Mouse (Mus musculus): Measurements from ENCODE around the gene Aspa.
"Not testable (repeated sequence)": the region's sequence is repeated elsewhere in the genome, so short reads cannot be mapped to it uniquely, and the experiment has no call there.

Gene Aspa

DNA sequence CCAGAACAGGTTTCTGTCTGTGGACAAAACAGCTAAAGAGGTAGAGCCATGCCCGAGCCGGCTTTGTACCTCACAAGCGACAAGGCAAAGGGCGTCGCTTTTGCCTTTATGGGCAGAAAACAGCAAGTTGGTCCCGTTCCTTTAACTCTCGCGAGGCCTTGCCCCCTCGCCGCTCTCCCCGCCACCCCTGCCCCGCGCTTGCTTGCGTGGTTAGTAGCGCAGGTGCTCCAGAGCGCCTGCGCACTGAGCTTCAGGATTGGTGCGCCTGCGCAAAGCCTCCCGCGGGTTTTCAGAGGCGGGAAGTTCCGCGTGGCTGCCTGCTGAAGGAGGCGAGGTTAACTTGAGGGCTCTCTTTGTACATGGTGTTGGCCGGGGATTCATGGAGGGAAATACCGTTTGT lies at the start of gene Aspa, which contains the start of the genes Gm49340 and Spata22:
Gene Aspa (minus strand): TSS at position 155 of the 400 bp plus-strand sequence.
Gene Gm49340 (plus strand): TSS at position 300 of the 400 bp plus-strand sequence.
Gene Spata22 (plus strand): TSS at position 300 of the 400 bp plus-strand sequence.
- no peak for DNase-seq

GRCm38 (mm10) chr11:73370946-73371345 lies 41.5 kb upstream of the Aspa start, which contains the start of gene Olfr376:
Gene Olfr376, plus strand, starts transcription at chr11:73371246.
- DNase-seq: no peak

- no peak for DNase-seq
Observed at GRCm38 (mm10) chr11:73350483-73350882, 21.1 kb upstream of the Aspa start, which contains the start of gene Olfr20. Gene Olfr20, plus strand, starts transcription at chr11:73350783.

GRCm38 (mm10) chr11:73336919-73337318 lies 7.5 kb upstream of the Aspa start:
- no peak for DNase-seq

- no peak for DNase-seq
Observed at GRCm38 (mm10) chr11:73333357-73333756, 4.0 kb upstream of the Aspa start.

GRCm38 (mm10) chr11:73327361-73327760 lies 2.0 kb downstream of the Aspa start:
- DNase-seq: no peak

- peak; percentile 80 for DNase-seq
Observed at GRCm38 (mm10) chr11:73326485-73326886, 2.9 kb downstream of the Aspa start.

DNA sequence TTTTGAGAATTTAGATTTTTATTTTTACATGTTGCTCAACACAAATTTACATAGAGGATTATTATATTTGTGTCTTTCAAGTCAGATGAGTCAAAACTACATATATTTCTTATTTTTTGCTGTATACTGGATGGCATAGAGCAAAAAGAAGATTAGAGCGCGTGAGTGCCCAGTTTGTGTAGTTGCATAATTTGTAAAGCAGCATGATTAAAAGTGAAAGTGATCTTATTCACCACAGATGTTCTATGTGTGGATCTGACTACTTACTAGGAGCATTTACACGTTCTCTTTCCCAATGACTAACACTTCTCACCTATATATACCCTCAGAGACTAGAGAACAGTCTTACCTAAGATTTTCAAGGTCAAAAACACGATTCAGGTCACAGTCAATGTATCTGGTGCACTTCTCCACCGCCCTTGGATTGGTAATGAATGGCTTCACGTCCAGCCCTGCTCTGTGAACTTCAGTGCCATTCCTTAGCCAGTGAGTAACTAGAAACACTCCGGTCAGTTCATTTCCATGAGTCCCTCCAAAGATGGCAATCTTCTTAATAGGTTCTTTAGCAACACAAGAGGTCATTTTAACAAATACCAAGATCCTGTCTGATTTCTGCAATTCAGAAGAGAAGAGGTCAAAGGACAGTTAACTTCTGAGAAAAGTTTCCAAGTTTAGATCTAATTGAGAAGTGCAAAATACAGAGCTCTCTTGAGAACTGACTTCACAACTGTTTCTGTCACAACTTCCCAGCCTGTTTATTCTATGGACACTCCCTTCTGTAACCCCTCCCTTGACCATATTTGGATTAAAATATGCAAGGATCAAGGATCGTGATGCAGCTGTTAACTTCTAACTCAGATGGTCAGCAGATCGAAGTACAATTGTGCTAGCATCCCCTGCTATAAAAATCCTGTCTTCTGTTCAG lies 5.2 kb downstream of the Aspa start:
- DNase-seq: peak; percentile 56

DNA sequence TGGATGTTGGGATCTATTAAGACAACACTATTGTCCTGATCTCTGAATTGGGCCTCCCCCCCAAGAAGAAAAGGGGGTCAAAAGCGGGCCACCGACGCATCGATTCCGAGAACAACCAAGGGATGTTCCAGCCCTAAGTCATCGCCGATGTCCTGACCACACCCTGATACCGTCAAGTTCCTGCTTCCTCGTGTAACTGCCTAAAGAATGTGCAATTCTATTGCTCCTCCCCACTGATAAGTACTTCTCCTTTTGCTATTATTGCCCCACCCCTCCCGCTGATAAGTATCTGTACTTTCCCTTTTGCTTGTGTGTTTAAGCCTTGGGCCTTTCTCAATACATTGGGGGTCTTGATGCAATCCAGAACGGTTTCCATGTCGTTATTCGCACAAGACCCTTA lies 8.3 kb downstream of the Aspa start:
- not testable (repeated sequence) for DNase-seq

GRCm38 (mm10) chr11:73318581-73318980 lies 10.8 kb downstream of the Aspa start:
- DNase-seq: not testable (repeated sequence)

DNA sequence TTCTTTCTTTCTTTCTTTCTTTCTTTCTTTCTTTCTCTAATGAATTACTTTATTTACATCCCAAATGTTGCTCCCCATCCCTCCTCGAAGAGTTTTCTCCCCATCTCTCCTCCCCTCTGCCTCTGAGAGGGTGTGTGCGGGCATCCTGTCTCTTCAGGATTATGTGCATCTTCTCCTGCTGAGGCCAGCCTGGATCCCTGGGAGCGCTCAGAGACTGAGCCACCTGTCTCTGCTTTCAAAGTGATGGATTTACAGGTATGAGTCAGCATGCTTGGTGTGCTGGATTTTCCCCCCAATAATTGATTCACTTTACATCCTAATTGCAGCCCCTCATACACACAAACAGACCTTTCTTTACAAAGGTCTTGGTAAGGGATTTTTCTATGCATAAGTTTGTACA lies 13.4 kb downstream of the Aspa start:
- no peak for DNase-seq

- no peak for DNase-seq
Observed at GRCm38 (mm10) chr11:73303123-73303522, 26.3 kb downstream of the Aspa start.

DNA sequence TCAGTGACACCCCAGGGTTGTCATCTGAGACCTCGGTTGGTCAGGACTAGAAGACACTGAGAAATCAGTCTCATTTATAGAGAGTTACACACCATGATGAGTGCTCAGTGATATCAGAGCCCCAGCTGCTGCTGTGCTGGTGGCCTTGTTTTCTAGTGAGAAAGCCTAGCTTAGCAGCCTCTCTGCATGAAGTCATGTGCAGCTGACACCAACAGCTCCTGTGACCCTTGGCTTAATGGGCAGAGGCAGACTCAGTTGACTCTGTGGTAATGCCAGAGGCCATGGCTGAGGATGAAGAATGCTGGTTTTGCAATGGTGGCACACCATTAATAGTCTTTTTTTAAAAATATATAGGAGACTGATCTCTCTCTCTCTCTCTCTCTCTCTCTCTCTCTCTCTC lies 39.8 kb downstream of the Aspa start:
- no peak for DNase-seq

DNA sequence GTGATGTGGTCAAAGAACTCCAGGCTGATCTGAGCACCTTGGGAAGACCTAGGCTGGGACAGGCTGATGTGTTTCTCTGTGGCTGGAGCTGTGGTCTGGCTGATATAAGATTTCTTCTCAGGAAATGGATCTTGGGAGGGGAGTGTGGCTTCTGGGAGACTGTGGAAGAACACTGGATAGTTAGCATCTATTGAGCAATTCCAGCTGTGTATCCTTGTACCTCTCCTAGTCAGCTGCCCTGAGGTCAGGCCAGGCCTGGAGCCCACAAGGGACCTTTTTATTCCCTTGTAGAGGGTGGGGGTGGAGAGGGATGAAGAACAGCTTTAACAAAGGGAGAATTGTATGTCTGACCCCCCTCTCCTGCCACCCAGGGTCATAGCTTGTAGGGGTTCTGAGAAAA lies 45.0 kb downstream of the Aspa start:
- no peak for DNase-seq

DNA sequence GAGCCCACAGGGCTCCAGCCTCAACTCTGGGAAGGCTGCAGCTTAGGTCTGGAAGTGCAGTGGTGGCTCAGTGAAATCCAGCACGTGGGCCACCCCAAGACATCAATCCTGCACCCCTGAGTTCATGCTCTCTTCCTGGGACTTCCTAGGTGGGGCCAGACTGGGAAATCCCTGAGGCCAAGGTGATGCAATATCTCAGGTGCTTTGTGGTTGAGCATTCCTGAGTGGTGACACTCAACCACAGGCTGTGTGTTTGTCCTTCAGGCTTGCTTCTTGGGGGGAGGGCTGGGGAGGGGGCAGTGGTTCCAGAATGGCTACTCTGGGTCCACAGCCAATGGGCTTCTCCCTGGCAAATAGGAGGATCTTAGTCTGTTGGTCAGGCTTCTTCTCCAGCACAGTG lies 45.5 kb downstream of the Aspa start:
- DNase-seq: no peak

- peak; percentile 58 for DNase-seq
Observed at GRCm38 (mm10) chr11:73283369-73283768, 46.0 kb downstream of the Aspa start.

GRCm38 (mm10) chr11:73281528-73282027 lies 47.8 kb downstream of the Aspa start:
- DNase-seq: peak; percentile 68

DNA sequence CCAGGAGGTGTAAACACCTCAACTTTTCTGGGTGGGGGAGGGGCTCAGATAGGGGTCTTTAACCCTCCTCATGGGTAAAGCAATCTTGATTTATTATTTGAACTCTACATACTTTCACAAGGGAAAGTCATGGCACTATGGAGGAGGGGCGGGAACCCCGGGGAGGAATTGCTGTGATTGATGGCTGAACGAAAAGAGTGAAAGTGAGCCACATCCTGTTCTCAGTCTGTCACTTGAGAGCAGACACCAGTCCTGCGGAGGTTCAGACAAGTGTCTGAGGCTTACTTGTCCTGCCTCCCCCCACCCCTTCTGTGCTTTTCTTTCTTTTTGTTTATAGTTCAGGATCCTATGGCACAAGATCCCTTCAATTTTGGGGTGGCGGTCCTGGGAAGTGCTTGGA lies 48.7 kb downstream of the Aspa start:
- no peak for DNase-seq

GRCm38 (mm10) chr11:73274821-73275220 lies 54.6 kb downstream of the Aspa start:
- no peak for DNase-seq

DNA sequence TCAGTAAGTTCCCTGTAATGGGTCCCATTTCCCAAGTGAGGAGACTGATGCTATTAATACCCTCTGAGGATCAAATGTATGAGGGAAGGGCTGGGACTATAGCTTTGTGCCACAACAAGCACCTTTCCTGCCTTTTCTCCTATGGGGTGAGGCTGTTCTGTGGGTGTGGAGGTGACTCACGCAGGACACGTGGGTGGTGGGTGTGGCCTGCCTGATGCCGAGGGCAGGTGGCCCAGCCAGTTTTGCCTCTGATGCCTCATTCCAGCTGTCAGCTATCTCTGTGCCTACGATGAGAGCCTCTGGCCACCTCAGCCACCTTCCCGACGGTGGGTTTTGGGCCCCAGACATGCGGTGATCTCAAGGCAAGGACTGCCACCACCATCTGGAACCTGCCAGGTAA lies 62.1 kb downstream of the Aspa start, which contains the start of gene Trpv3:
Gene Trpv3 (plus strand): TSS at position 122 of the 400 bp plus-strand sequence.
- no peak for DNase-seq

DNA sequence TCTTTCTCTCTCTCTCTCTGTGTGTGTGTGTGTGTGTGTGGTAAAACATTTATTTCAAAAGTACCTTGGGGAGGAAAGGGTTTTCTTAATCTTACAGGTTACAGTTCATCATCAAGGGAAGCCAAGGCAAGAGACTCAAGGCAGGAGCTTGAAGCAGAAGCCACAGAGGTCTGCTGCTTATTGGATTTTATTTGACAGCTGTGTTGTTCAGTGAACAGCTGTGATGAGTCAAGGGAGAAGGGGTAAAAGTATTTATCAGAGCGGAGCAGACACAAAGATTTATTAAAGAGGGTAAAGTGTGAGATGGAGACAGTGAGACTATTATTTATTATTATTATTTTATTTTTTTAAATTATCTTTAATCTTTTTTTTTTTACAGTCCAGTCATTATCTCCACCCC lies 68.0 kb downstream of the Aspa start:
- no peak for DNase-seq

- DNase-seq: no peak
Observed at GRCm38 (mm10) chr11:73260457-73260856, 68.9 kb downstream of the Aspa start.

- no peak for DNase-seq
Observed at GRCm38 (mm10) chr11:73258664-73259063, 70.7 kb downstream of the Aspa start.

DNA sequence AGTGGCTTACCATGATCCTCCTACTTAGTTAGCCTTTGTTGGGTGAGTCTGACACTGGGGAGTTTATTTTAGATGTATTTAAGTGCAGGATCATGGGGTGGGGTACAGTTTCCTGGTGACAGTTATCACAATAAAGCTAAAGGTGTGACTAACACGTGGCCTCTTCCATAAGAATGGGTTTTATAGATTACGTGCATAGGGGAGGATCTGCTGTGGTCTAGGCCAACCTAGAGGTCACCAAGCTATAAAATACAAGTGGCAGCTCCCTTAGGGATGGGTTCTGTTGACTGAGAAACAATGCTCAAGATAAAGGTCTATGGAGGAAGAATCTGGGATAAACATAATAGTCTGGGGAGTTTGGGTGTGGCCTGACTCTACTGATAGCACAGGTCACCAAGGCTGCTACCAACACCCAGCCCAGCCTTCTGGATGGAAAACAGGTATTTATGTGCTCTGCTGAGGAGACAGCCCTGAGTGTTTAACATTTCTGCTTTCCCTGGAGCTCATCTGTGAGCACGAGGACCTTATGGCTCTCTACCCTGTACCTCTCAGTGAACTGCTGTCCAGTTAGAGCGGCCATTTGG lies 71.9 kb downstream of the Aspa start:
- no peak for DNase-seq

All from kidney, postnatal 14 days (tissue).